Mouse (Mus musculus) kidney, postnatal 0 days (tissue): ENCODE results near the gene Frs2. TPM values are rescaled to one million over a fixed set of nuclear protein-coding genes. Genes with fewer than 3 reads are reported as not detected.

Experiments
- ATAC-seq: fragments of 200-750 bp; cut with Nextera tagmentation; replicated peaks from 2 replicates; pipeline ENCODE4 v1.8.0; 2017; ENCODE audit warnings: low read depth, moderate number of reproducible peaks, moderate TSS enrichment, moderate library complexity; ENCODE audit not compliant: low FRiP score
- DNase-seq: peaks from one replicate; pipeline ENCODE4 v3.0.0-alpha.2; 2016; ENCODE audit warnings: low spot score
- H3K27ac ChIP-seq: fragments of 300-500 bp; sonication (generic); 2 replicates; pipeline ENCODE4 v1.5.1; 2014; ENCODE audit warnings: mild to moderate bottlenecking
- H3K27me3 ChIP-seq: fragments of 300-500 bp; sonication (generic); 2 replicates; pipeline ENCODE4 v1.6.1; 2014; ENCODE audit warnings: low read length, mixed read lengths; ENCODE audit not compliant: insufficient read depth
- H3K36me3 ChIP-seq: fragments of 300-500 bp; sonication (generic); 2 replicates; pipeline ENCODE4 v1.6.1; 2014; ENCODE audit warnings: low read length, mixed read lengths; ENCODE audit not compliant: insufficient read depth
- H3K4me1 ChIP-seq: fragments of 300-500 bp; sonication (generic); replicated peaks from 2 replicates; pipeline ENCODE4 v1.6.1; 2014; ENCODE audit warnings: antibody characterized with exemption, low read length, mixed read lengths; ENCODE audit not compliant: insufficient read depth
- H3K4me2 ChIP-seq: fragments of 300-500 bp; sonication (generic); 2 replicates; pipeline ENCODE4 v1.6.1; 2014; ENCODE audit warnings: mild to moderate bottlenecking, low read length, moderate library complexity, mixed read lengths
- H3K4me3 ChIP-seq: fragments of 300-500 bp; sonication (generic); replicated peaks from 2 replicates; pipeline ENCODE4 v1.5.1; 2014; ENCODE audit warnings: low read depth, low read length
- H3K9ac ChIP-seq: fragments of 300-500 bp; sonication (generic); 2 replicates; pipeline ENCODE4 v1.6.1; 2014; ENCODE audit warnings: low read depth, low read length
- H3K9me3 ChIP-seq: fragments of 300-500 bp; sonication (generic); replicated peaks from 2 replicates; pipeline ENCODE4 v1.6.1; 2016; ENCODE audit warnings: low read length, inconsistent platforms, mixed read lengths
- CTCF ChIP-seq: IDR thresholded peaks from 2 replicates; pipeline ENCODE4 v1.5.1; 2016; ENCODE audit warnings: antibody characterized with exemption, low read depth, mild to moderate bottlenecking, moderate library complexity
- WGBS: fragments of 180-500 bp; shearing (Covaris S2); extraction: QIAGEN DNeasy Blood & Tissue Kit; methylation state at CpG from one replicate; pipeline ENCODE4 v1.1.7; 2014; 5-methylcytosine and 5-hydroxymethylcytosine counted together
- polyA plus RNA-seq: library from polyadenylated mRNA; unstranded; fragments of >200 nt; fragmentation: Nextera tagmentation; extraction: Ambion mirVana; gene quantifications from 2 replicates; pipeline ENCODE4 v1.2.1, GENCODE M21; 2015

Gene Frs2
- polyA plus RNA-seq = 17.8 and 18.5 TPM in 2 replicates

DNA sequence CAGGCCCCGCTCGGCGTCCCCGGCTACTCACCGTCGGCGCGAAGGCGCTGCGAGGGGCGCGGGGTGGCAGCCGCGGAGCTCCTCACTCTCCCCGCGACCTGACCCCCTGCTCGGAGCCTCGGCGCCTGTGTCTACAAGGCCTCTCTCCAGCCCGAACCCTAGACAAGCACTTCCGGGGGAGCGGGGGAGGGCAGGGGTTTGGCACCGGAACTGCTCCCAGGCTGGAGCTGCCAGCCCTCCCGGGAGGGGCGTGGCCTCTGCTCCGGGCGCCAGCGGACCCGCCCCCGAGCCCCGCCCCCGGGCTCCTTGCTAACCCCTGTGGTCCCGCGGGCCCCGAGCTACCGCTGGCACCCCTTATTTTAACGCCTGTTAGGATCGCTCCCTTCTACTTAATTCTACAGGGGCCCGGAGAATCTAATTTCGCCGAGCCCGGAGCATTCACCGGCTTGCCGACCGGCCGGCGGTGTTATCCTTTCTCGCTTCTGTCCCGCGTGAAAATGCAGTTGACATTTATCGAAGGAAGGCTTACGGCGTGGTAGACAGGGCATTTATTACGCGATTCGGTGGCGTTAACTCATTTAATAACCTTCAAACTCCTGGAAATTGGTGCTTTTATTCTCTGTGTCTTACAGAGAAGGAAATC lies at the start of gene Frs2:
TSS of gene Frs2 (minus strand) at position 174 of the 643 bp plus-strand sequence.
- Histone ChIP-seq H3K4me1 (peaks cover 17% of the 10 kb centered on the region), H3K9ac (peak within 1 kb of the TSS; percentile 99), H3K27me3 (no peaks in the 10 kb centered on the region), H3K4me3 (peak within 1 kb of the TSS; percentile 99), H3K27ac (peak within 1 kb of the TSS; percentile 91), H3K9me3 (no peaks in the 10 kb centered on the region), H3K4me2 (peak within 1 kb of the TSS; percentile 82), H3K36me3 (no peaks in the 10 kb centered on the region)
- TF ChIP-seq CTCF = no peak
- WGBS = 2% methylated on average over 53 of the region's 57 CpGs
- peak; percentile 97 for DNase-seq
- peak; percentile 97 for ATAC-seq

DNA sequence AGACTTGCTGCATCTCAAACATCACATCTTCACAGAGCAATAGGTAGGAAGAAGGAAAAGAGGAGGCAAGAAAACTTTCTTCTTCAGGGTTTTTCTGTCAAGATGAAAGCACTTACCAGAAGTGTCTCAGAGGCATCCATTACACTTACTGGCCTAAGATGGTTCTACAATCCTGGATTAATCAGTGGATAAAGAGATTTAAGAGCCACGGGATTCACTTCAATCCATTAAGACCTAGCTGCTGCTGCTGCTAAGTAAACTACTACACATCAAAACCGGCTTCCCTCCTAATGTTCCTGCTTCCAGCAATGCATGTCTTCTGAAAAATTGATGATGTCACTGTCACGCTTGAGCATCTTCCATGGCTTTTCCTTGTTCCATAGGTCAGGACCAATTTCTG lies 48.4 kb upstream of the Frs2 start:
- no peak for DNase-seq

DNA sequence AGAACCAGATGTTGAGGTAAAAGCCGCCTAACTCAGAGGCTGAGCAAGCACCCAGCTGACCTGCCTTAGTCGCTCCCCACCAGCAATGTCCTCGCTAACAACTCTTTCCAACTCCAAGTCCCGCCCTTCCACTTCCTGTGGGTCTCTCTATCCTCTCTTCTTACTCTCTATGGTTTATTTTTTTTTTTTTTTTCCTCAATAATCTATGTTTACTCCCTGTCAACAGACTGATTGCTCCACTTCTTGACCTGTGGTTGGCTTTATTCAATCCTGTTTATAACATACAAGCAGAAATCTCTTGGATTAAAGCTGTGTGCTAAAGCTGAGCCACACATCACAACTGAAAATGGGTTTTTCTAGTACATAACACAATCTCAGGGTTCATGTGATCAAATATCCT lies 47.4 kb upstream of the Frs2 start:
- H3K9ac ChIP-seq = no peak overlapping the region
- no peaks in the 10 kb centered on the region for H3K4me1 ChIP-seq
- TF ChIP-seq CTCF = no peak
- ATAC-seq (no peak), DNase-seq (no peak)
- no peak overlapping the region for H3K27ac ChIP-seq
- no peak overlapping the region for H3K4me2 ChIP-seq
- 98% methylated on average over 4 of the region's 4 CpGs for WGBS
- no peak overlapping the region for H3K4me3 ChIP-seq
- H3K9me3 ChIP-seq = no peaks in the 10 kb centered on the region
- H3K27me3 ChIP-seq = no peaks in the 10 kb centered on the region
- no peaks in the 10 kb centered on the region for H3K36me3 ChIP-seq

More for the DNA sequence above, 48.4 kb upstream of the Frs2 start:
- Histone ChIP-seq H3K4me2 (no peak overlapping the region), H3K27ac (no peak overlapping the region), H3K4me3 (no peak overlapping the region), H3K4me1 (no peaks in the 10 kb centered on the region), H3K9ac (no peak overlapping the region), H3K27me3 (no peaks in the 10 kb centered on the region), H3K36me3 (no peaks in the 10 kb centered on the region), H3K9me3 (no peaks in the 10 kb centered on the region)
- no peak for ATAC-seq
- TF ChIP-seq CTCF = no peak
- WGBS = 92% methylated on average over 3 of the region's 3 CpGs

DNA sequence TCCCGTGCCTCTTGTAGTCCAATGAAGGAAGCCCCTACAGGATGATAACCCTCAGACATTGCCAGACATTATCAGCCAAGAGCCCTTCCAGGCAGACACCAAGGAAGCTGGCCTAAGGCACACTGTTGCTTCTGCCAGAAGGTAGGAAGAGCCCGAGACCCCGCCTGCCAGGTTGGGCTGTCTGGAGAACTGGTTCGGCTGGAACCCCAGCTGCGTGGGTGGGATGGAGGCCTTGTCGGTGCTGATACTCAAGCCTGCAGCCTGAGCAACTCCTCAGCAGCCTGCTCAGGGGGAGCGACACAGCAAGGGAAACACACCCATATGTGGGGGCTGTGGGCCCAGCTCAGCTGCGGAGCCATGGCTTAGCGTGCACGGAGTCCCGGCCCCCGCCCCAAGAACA lies 46.7 kb upstream of the Frs2 start:
- no peak overlapping the region for H3K27ac ChIP-seq
- DNase-seq (no peak), ATAC-seq (no peak)
- H3K4me3 ChIP-seq = no peak overlapping the region
- no peaks in the 10 kb centered on the region for H3K9me3 ChIP-seq
- no peaks in the 10 kb centered on the region for H3K4me1 ChIP-seq
- WGBS = 82% methylated on average over 12 of the region's 12 CpGs
- no peak overlapping the region for H3K9ac ChIP-seq
- no peaks in the 10 kb centered on the region for H3K36me3 ChIP-seq
- no peak for TF ChIP-seq CTCF
- H3K27me3 ChIP-seq = no peaks in the 10 kb centered on the region
- H3K4me2 ChIP-seq = no peak overlapping the region

DNA sequence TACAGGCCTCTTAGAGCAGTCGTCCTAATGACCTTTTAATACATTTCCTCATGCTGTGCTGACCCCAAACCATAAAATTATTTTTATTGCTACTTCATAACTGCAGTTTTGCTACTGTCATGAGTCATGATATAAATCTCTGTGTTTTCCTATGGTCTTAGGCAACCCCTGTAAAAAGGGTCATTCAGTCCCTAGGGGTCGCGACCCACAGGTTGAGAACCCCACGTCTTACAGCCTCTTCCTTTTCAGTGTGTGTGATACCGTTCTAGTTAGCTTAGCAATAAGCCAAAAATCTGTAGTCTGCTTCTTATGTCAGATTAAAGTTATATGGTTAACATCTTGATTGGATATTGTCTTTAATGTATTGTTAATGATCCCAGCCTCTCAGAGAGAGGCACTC lies 45.0 kb upstream of the Frs2 start:
- no peak for ATAC-seq
- peak; percentile 42 for DNase-seq
- Histone ChIP-seq H3K4me2 (no peak overlapping the region), H3K9me3 (no peaks in the 10 kb centered on the region), H3K36me3 (no peaks in the 10 kb centered on the region), H3K9ac (no peak overlapping the region), H3K4me3 (no peak overlapping the region), H3K27ac (no peak overlapping the region), H3K27me3 (no peaks in the 10 kb centered on the region), H3K4me1 (no peaks in the 10 kb centered on the region)
- no peak for TF ChIP-seq CTCF
- 59% methylated on average over 5 of the region's 5 CpGs for WGBS

DNA sequence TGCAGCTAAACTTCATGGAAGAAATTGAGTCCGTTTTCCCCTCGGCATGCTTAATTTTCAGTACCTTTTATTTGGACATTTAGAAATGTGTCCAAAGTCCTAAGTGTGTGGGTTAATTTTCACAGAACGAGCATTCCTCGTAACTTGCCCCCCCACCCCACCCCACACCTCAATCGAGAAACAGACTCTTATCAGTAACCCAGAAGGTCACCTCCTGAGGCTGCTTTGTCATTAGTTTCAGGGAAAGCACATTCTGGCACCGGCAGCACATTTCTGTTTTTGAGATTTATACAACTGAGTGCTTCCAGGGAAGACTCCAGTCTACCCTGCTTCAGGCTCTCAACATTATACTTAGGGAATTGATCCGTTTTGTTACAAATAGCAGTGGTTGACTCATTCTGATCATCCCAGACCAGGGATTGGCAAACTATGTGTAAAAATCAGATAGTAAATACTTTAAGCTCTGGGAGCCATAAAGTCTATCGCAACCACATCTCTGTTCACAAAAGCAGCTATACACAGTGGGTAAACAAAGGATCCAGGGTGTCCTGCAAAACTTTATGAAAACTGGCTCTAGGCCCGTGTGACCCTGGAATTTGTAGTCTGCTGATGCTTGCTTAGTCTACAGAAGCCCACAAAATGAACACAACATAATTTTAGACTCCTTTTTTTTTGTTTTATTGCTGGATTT lies 37.2 kb upstream of the Frs2 start:
- no peak for ATAC-seq
- Histone ChIP-seq H3K27ac (no peak overlapping the region), H3K27me3 (no peaks in the 10 kb centered on the region), H3K4me3 (no peak overlapping the region), H3K9me3 (no peaks in the 10 kb centered on the region), H3K36me3 (no peaks in the 10 kb centered on the region), H3K4me1 (no peaks in the 10 kb centered on the region), H3K4me2 (no peak overlapping the region), H3K9ac (no peak overlapping the region)
- no peak for TF ChIP-seq CTCF
- DNase-seq = no peak
- WGBS = 60% methylated on average over 9 of the region's 9 CpGs

DNA sequence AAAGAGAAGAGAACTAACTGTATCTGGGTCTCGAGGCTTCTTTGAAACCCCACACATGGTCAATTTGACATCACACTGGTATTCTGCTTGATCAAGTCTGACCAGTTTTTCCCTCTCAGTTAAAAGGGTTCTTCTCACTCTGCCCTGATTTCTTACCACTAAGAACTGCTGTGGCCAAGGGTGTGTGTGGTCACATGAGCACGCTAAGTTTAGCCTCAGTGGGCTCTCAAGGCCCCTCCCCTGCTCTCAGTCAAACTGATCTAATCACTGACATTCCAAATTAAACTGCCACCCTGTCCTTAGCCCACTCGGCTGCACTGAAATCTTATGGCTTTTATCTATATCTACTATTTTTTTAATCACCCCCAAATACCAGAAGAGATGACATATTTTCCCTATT lies 32.8 kb upstream of the Frs2 start:
- H3K9ac ChIP-seq = no peak overlapping the region
- whole genome bisulfite sequencing = 30% methylated on average over 3 of the region's 3 CpGs
- no peaks in the 10 kb centered on the region for H3K9me3 ChIP-seq
- ATAC-seq = no peak
- no peak for TF ChIP-seq CTCF
- DNase-seq = no peak
- no peaks in the 10 kb centered on the region for H3K36me3 ChIP-seq
- H3K4me2 ChIP-seq = no peak overlapping the region
- H3K4me3 ChIP-seq = no peak overlapping the region
- no peaks in the 10 kb centered on the region for H3K27me3 ChIP-seq
- H3K4me1 ChIP-seq = no peaks in the 10 kb centered on the region
- H3K27ac ChIP-seq = no peak overlapping the region
